Mouse (Mus musculus) spleen, adult 10 weeks (tissue): ENCODE measurements around the gene Btbd35f9. TPM values are rescaled to one million over a fixed set of nuclear protein-coding genes. Genes with fewer than 3 reads are reported as not detected.

Source experiments
- polyA plus RNA-seq: library from polyadenylated mRNA; stranded (reverse); fragments of 350-450 nt; fragmentation: Illumina TruSeq; extraction: RNeasy Lipid Tissue Mini Kit (QIAGEN cat#74804); gene quantifications from one replicate; pipeline ENCODE4 v1.2.3, GENCODE M21; 2015; ENCODE audit warnings: low replicate concordance; ENCODE audit not compliant: insufficient read depth

Btbd35f9 gene
- polyA plus RNA-seq, result not detected

DNA sequence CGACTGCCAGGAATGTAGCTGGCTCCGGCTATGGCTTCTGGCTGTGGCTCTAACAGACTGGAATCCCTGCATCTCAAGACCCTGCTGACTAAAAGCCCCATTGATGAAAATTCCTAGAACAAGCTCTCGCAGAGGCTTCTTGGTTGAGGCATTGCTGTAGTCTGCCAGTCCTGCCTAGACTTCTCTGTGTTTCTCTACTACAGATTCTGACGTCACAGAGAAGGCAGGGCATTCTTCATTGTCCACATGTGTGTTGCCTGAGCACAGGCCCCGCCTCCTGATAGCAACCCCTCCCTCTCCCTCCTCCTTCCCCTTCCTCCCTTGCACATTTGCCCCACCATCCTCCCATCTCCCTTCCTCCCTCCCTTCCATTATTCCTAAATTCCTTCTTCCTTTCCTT is at the start of gene Btbd35f9:
Gene Btbd35f9 (minus strand): TSS at position 101 of the 400 bp plus-strand sequence.

Other genes starting within 250 kb of the Btbd35f9 start
- not detected for gene Btbd35f6, start 205.0 kb downstream of the Btbd35f9 start, polyA plus RNA-seq
- not detected for gene Gm21870, start 174.7 kb downstream of the Btbd35f9 start, polyA plus RNA-seq
- not detected for gene Spin2g, start 77.2 kb upstream of the Btbd35f9 start, polyA plus RNA-seq